Mouse (Mus musculus) liver, embryonic 11.5 days (tissue): ENCODE measurements at regions not wholly inside any gene's neighbourhood (a gene's known extent, or its start where the extent isn't known, plus 50 kb on each side); places are given as distances from the start of the nearest gene placed in this dataset.

Source experiments
- ATAC-seq: fragments of 200-750 bp; cut with Nextera tagmentation; replicated peaks from 2 replicates; pipeline ENCODE4 v1.8.0; 2017; ENCODE audit warnings: moderate number of reproducible peaks, mild to moderate bottlenecking, moderate TSS enrichment, moderate library complexity; ENCODE audit not compliant: low FRiP score
- DNase-seq: peaks from one replicate; pipeline ENCODE4 v3.0.0-alpha.2; 2017; ENCODE audit warnings: low spot score
- H3K27ac ChIP-seq: fragments of 300-500 bp; sonication (generic); 2 replicates; pipeline ENCODE4 v1.5.1; 2014; ENCODE audit warnings: mild to moderate bottlenecking, low read depth, low read length, control low read depth
- H3K27me3 ChIP-seq: fragments of 300-500 bp; sonication (generic); replicated peaks from 2 replicates; pipeline ENCODE4 v1.6.1; 2014; ENCODE audit warnings: low read length, mixed read lengths; ENCODE audit not compliant: control insufficient read depth, insufficient read depth
- H3K36me3 ChIP-seq: fragments of 300-500 bp; sonication (generic); 2 replicates; pipeline ENCODE4 v1.6.1; 2014; ENCODE audit warnings: mild to moderate bottlenecking, low read length, moderate library complexity, mixed read lengths; ENCODE audit not compliant: control insufficient read depth, insufficient read depth
- H3K4me1 ChIP-seq: fragments of 300-500 bp; sonication (generic); replicated peaks from 2 replicates; pipeline ENCODE4 v1.6.1; 2014; ENCODE audit warnings: low read length, mixed read lengths; ENCODE audit not compliant: control insufficient read depth, insufficient read depth
- H3K4me2 ChIP-seq: fragments of 300-500 bp; sonication (generic); 2 replicates; pipeline ENCODE4 v1.6.1; 2014; ENCODE audit warnings: mild to moderate bottlenecking, control low read depth, moderate library complexity
- H3K4me3 ChIP-seq: fragments of 300-500 bp; sonication (generic); 2 replicates; pipeline ENCODE4 v1.5.1; 2014; ENCODE audit warnings: low read depth, low read length, control low read depth
- H3K9ac ChIP-seq: fragments of 300-500 bp; sonication (generic); 2 replicates; pipeline ENCODE4 v1.6.1; 2014; ENCODE audit warnings: low read depth, low read length, control low read depth
- H3K9me3 ChIP-seq: fragments of 300-500 bp; sonication (generic); 2 replicates; pipeline ENCODE4 v1.6.1; 2016; ENCODE audit warnings: low read length, inconsistent platforms, mixed read lengths; ENCODE audit not compliant: control insufficient read depth
- WGBS: fragments of 180-500 bp; shearing (Covaris S2); extraction: QIAGEN DNeasy Blood & Tissue Kit; methylation state at CpG from one replicate; pipeline ENCODE4 v1.1.7; 2014; 5-methylcytosine and 5-hydroxymethylcytosine counted together

DNA sequence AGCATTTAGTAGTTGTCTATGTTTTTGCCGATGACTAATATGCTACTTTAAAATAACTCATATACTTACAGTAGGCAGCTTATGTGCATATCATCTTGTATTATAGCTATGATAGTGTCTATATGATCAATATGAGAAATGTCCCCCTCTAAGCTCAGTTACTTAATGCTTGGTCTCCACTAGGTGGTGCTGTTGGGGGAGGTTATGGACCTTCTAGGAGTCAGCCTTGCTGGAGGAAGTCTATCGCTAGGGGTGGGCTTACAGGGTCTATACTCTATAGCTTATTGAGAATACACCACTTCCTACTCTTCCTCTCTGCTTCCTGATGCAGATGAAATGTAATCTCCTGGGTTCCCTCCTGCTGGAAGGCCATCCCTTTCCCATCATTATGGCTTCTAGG lies 136.7 kb upstream of the Supt20 start:
- no peak overlapping the region for H3K9ac ChIP-seq
- no peak overlapping the region for H3K4me2 ChIP-seq
- H3K27ac ChIP-seq, result no peak overlapping the region
- no peaks in the 10 kb centered on the region for H3K27me3 ChIP-seq
- no peaks in the 10 kb centered on the region for H3K4me1 ChIP-seq
- no peak overlapping the region for H3K4me3 ChIP-seq
- no peak for ATAC-seq
- H3K9me3 ChIP-seq, result peaks cover 4% of the 10 kb centered on the region; the same call in 1 of the 2 replicates
- no peaks in the 10 kb centered on the region for H3K36me3 ChIP-seq
- WGBS, result 84% methylated on average over 2 of the region's 2 CpGs
- no peak for DNase-seq

DNA sequence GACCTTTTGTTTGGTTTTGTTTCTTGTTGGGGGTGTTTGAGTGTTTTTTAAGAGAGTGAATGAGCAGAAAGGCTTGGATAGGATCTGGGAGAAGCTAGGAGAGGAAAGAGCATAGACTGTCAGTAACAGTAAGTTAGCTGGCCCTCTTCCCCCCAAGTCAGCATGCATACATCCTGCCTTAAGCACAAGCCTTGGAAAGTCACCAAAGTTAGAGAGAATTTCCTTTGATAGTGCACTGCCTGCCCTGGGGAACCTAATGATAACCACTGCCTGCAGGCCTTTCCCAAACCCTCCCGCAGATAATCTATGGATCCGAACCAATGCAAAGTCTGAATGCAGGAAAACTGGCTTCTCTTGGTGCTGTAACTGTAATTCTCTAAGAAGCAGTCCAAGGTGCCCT lies 133.6 kb upstream of the Supt20 start:
- Histone ChIP-seq H3K4me3 (no peak overlapping the region), H3K9me3 (peaks cover 3% of the 10 kb centered on the region; the same call in 1 of the 2 replicates), H3K36me3 (no peaks in the 10 kb centered on the region), H3K27me3 (no peaks in the 10 kb centered on the region), H3K27ac (no peak overlapping the region), H3K9ac (no peak overlapping the region), H3K4me2 (no peak overlapping the region), H3K4me1 (no peaks in the 10 kb centered on the region)
- WGBS, result 72% methylated on average over 2 of the region's 2 CpGs
- no peak for DNase-seq
- ATAC-seq, result no peak

DNA sequence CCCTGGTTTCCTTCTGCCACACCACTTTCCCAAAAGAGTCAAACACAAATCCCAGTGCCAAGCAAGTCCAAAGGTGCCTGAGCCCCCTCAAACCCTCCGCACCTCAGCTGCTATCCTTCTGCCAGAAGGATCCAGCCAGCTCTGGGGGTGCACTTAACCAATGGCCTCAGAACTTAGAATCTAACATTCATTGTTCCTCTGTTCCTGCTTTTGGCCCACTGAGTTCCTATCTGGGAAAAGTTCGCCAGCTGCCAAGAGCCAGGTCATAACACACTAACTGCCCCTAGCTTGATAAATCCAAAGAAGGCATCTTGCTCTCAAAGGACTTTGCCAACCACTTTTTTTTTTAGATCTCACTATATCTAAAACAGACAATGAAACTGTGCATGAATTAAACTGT lies 133.1 kb upstream of the Supt20 start:
- Histone ChIP-seq H3K9ac (no peak overlapping the region), H3K36me3 (no peaks in the 10 kb centered on the region), H3K9me3 (no peaks in the 10 kb centered on the region), H3K27me3 (no peaks in the 10 kb centered on the region), H3K27ac (no peak overlapping the region), H3K4me2 (no peak overlapping the region), H3K4me1 (no peaks in the 10 kb centered on the region), H3K4me3 (no peak overlapping the region)
- 81% methylated on average over 2 of the region's 2 CpGs for WGBS
- ATAC-seq (no peak), DNase-seq (no peak)

DNA sequence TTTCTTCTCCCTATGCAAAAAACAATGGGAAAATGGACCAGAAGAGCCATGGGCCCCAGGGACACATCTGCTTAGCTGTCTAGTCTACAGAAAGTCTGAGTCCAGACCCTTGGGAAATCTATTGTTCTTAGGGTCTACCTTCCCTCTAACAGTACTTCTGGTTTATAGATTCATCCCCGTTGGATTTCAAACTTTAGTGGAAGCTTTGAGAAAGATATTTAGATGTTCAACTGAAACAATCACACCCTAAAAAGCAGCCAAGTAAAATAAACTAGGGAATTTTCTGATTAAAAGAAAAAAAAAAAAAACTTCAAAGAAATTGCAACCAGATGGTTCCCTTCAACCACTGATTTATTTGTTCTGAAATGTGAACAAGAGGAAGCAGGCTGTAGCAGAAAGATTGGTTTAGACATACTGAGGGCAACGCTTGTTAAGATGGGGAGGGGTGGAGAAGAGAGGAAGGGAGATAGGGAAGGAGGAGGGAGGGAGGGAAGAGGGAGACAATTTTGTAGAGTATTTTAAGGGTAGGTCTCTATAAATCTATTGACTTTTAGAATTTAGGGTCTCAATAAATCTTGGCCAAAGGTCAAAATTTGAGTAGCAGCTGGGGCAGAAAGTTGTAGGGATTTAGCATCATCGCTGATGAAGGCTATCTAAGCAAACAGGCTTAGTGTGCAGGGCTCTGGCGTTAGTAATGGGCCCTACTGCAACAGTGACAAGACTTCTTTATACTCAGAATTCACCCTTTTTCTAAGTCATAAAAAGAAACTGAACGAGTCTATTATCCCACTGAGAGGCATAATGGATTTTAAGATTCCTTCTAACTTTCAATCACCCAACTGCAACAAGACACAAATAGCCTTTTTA lies 132.3 kb upstream of the Supt20 start:
- WGBS, result 52% methylated on average over 5 of the region's 5 CpGs
- Histone ChIP-seq H3K9ac (no peak overlapping the region), H3K27me3 (no peaks in the 10 kb centered on the region), H3K27ac (no peak overlapping the region), H3K4me1 (no peaks in the 10 kb centered on the region), H3K4me3 (no peak overlapping the region), H3K4me2 (no peak overlapping the region), H3K36me3 (no peaks in the 10 kb centered on the region), H3K9me3 (no peaks in the 10 kb centered on the region)
- ATAC-seq, result no peak
- DNase-seq, result no peak

DNA sequence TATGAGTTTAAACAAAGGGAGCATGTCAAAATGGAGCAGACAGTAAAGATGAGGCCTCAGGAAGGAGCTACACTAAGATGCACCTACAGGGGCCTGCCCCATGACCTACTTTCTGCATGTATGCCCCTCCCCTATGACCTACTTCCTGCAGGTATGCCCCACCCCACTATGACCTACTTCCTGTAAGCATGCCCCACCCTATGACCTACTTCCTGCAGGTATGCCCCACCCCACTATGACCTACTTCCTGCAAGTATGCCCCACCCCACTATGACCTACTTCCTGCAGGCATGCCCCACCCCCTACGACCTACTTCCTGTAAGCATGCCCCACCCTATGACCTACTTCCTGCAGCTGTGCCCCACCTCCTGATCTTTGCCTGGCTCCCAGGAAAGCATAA lies 125.3 kb upstream of the Supt20 start:
- Histone ChIP-seq H3K4me3 (no peak overlapping the region), H3K27me3 (no peaks in the 10 kb centered on the region), H3K9ac (no peak overlapping the region), H3K4me2 (no peak overlapping the region), H3K4me1 (no peaks in the 10 kb centered on the region), H3K27ac (no peak overlapping the region), H3K9me3 (no peaks in the 10 kb centered on the region), H3K36me3 (no peaks in the 10 kb centered on the region)
- ATAC-seq, result no peak
- no peak for DNase-seq
- 83% methylated on average over 1 of the region's 1 CpGs for WGBS

DNA sequence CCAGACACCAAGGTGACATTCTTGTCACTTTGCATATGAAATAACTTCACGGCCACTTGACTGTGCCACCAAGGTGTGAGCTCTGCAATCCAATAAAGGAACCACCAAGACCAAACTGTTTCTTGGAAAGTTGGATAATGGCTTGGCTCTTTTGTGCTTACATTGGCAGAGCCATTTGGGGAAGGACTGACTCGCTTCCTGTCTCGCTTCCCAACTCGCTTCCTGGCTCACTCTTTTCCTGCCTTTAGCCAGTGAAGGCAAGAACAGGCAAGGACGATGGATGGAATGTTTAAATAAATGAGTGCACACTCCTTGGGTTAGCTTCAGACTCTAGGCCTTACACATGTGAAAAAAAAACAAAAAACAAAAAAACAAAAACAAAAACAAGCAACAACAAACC lies 124.5 kb upstream of the Supt20 start:
- Histone ChIP-seq H3K9ac (no peak overlapping the region), H3K4me2 (no peak overlapping the region), H3K4me1 (no peaks in the 10 kb centered on the region), H3K36me3 (no peaks in the 10 kb centered on the region), H3K4me3 (no peak overlapping the region), H3K27me3 (no peaks in the 10 kb centered on the region), H3K9me3 (no peaks in the 10 kb centered on the region), H3K27ac (no peak overlapping the region)
- ATAC-seq, result no peak
- WGBS, result 83% methylated on average over 5 of the region's 5 CpGs
- DNase-seq, result no peak

DNA sequence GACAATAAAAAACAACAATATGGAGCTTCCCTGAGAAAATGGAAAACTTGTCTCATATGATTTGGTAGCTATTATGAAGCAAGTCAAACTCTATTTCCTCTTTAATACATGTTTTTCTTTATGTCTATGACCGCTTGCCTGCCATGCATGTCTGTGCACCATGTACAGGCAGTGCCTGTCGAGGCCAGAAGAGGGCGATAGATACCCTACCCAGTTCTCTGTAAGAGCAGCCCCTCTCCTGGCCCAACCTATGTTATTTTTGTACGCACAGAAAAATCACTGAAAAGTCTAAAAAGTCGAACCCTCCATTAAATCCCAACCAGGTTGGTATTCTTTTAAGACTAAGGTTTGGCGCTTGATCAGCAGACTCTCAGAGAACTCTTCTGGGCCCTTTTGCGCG lies 122.1 kb upstream of the Supt20 start:
- Histone ChIP-seq H3K27me3 (no peaks in the 10 kb centered on the region), H3K4me1 (no peaks in the 10 kb centered on the region), H3K9ac (no peak overlapping the region), H3K4me2 (no peak overlapping the region), H3K9me3 (no peaks in the 10 kb centered on the region), H3K4me3 (no peak overlapping the region), H3K36me3 (no peaks in the 10 kb centered on the region), H3K27ac (no peak overlapping the region)
- ATAC-seq, result no peak
- DNase-seq, result no peak
- 81% methylated on average over 8 of the region's 8 CpGs for WGBS

DNA sequence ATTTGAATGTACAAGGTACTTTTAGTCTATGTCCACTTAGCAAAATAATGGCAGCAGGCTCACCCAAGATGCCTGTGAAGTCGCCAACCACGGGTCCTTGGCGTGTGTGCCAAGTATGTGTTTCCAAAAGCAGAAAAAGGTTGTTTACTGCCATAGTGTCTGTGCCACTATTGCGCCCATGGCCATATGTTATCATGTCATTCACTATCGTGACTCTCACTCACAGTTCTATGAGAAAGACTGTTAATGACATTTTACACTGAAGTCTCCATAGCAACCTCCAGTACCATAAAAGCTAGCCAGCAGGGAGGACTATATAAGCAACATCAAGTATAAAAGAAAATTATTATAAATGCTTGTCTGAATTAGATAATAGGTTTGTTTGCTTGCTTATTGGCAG lies 114.8 kb upstream of the Supt20 start:
- Histone ChIP-seq H3K36me3 (no peaks in the 10 kb centered on the region), H3K4me2 (no peak overlapping the region), H3K9me3 (peaks cover 4% of the 10 kb centered on the region; the same call in 1 of the 2 replicates), H3K9ac (no peak overlapping the region), H3K27me3 (no peaks in the 10 kb centered on the region), H3K4me3 (no peak overlapping the region), H3K27ac (no peak overlapping the region), H3K4me1 (no peaks in the 10 kb centered on the region)
- ATAC-seq (no peak), DNase-seq (no peak)
- WGBS, result 80% methylated on average over 5 of the region's 5 CpGs

DNA sequence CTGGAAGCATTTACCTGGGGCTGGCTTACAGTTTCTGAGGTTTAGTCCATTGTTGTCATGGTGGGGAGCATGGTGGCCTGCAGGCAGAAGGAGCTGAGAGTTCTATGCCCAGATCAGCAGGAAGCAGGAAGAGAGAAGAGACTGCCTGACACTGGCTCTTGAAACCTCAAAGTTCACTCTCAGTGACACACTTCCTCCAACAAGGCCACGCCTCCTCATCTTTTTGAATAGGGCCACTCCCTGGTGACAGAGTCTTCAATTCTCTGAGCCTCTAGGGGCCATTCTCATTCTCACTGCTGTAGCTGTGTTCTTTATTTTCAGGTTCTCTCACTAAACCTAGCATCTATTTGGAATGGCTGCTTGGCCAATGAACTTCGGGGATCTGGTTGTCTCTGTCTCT lies 113.2 kb upstream of the Supt20 start:
- Histone ChIP-seq H3K4me1 (no peaks in the 10 kb centered on the region), H3K4me2 (no peak overlapping the region), H3K36me3 (no peaks in the 10 kb centered on the region), H3K9me3 (peaks cover 4% of the 10 kb centered on the region; the same call in 1 of the 2 replicates), H3K27me3 (no peaks in the 10 kb centered on the region), H3K4me3 (no peak overlapping the region), H3K27ac (no peak overlapping the region), H3K9ac (no peak overlapping the region)
- ATAC-seq (no peak), DNase-seq (no peak)
- WGBS, result 81% methylated on average over 2 of the region's 2 CpGs
